Mouse (Mus musculus) stomach, embryonic 14.5 days (tissue): ENCODE results near the gene Adgrf5. TPM values are rescaled to one million over a fixed set of nuclear protein-coding genes. Genes with fewer than 3 reads are reported as not detected.

Experiments
- ATAC-seq: fragments of 200-750 bp; cut with Nextera tagmentation; 2 replicates; pipeline ENCODE4 v1.8.0; 2017; ENCODE audit warnings: low read depth, moderate TSS enrichment; ENCODE audit not compliant: insufficient number of reproducible peaks, insufficient read depth, low FRiP score
- H3K27ac ChIP-seq: fragments of 300-500 bp; sonication (generic); 2 replicates; pipeline ENCODE4 v1.5.1; 2014; ENCODE audit warnings: mild to moderate bottlenecking, low read length, moderate library complexity, mixed read lengths
- H3K27me3 ChIP-seq: fragments of 300-500 bp; sonication (generic); 2 replicates; pipeline ENCODE4 v1.6.1; 2014; ENCODE audit warnings: low read length, control low read depth, mixed read lengths; ENCODE audit not compliant: control insufficient read depth, insufficient read depth
- H3K36me3 ChIP-seq: fragments of 300-500 bp; sonication (generic); 2 replicates; pipeline ENCODE4 v1.6.1; 2014; ENCODE audit warnings: mild to moderate bottlenecking, control low read depth, low read length, moderate library complexity, mixed read lengths; ENCODE audit not compliant: control insufficient read depth, insufficient read depth
- H3K4me1 ChIP-seq: fragments of 300-500 bp; sonication (generic); 2 replicates; pipeline ENCODE4 v1.6.1; 2014; ENCODE audit warnings: low read length, control low read depth, mixed read lengths; ENCODE audit not compliant: control insufficient read depth, insufficient read depth
- H3K4me2 ChIP-seq: fragments of 300-500 bp; sonication (generic); replicated peaks from 2 replicates; pipeline ENCODE4 v1.6.1; 2014; ENCODE audit warnings: low read depth, low read length, control low read depth
- H3K4me3 ChIP-seq: fragments of 300-500 bp; sonication (generic); 2 replicates; pipeline ENCODE4 v1.5.1; 2014; ENCODE audit warnings: low read depth, low read length, control low read depth
- H3K9ac ChIP-seq: fragments of 300-500 bp; sonication (generic); replicated peaks from 2 replicates; pipeline ENCODE4 v1.6.1; 2014; ENCODE audit warnings: low read depth, mild to moderate bottlenecking, control low read depth, low read length, moderate library complexity, mixed read lengths
- H3K9me3 ChIP-seq: fragments of 300-500 bp; sonication (generic); 2 replicates; pipeline ENCODE4 v1.6.1; 2016; ENCODE audit warnings: low read depth, low read length, control low read depth; ENCODE audit not compliant: control insufficient read depth
- WGBS: fragments of 180-500 bp; shearing (Covaris S2); extraction: QIAGEN DNeasy Blood & Tissue Kit; methylation state at CpG from one replicate; pipeline ENCODE4 v1.1.7; 2014; 5-methylcytosine and 5-hydroxymethylcytosine counted together
- polyA plus RNA-seq: library from polyadenylated mRNA; unstranded; fragments of >200 nt; fragmentation: Nextera tagmentation; extraction: Ambion mirVana; gene quantifications from 2 replicates; pipeline ENCODE4 v1.2.1, GENCODE M21; 2014

Adgrf5 gene
- polyA plus RNA-seq, 1 experiment from 2014 or later, result 11.6 TPM

GRCm38 (mm10) chr17:43366486-43366885, 6.2 kb downstream of the Adgrf5 start:
- ATAC-seq, result no peak
- no peak overlapping the region for H3K9ac ChIP-seq
- no peaks in the 10 kb centered on the region for H3K4me1 ChIP-seq
- no peaks in the 10 kb centered on the region for H3K9me3 ChIP-seq
- no peaks in the 10 kb centered on the region for H3K36me3 ChIP-seq
- no peak overlapping the region for H3K4me2 ChIP-seq
- H3K27me3 ChIP-seq, result no peaks in the 10 kb centered on the region
- 67% methylated on average over 9 of the region's 9 CpGs for WGBS
- H3K4me3 ChIP-seq, result no peak overlapping the region
- no peak overlapping the region for H3K27ac ChIP-seq

- Histone ChIP-seq H3K36me3 (no peaks in the 10 kb centered on the region), H3K27me3 (no peaks in the 10 kb centered on the region), H3K4me1 (no peaks in the 10 kb centered on the region), H3K4me2 (no peak overlapping the region), H3K27ac (no peak overlapping the region), H3K9me3 (no peaks in the 10 kb centered on the region), H3K9ac (no peak overlapping the region), H3K4me3 (no peak overlapping the region)
- ATAC-seq, result no peak; the same call in 1 of the 2 replicates
- WGBS, result 57% methylated on average over 5 of the region's 5 CpGs
These were observed 7.9 kb downstream of the Adgrf5 start for GRCm38 (mm10) chr17:43368171-43368576.

GRCm38 (mm10) chr17:43372604-43373003, 12.4 kb downstream of the Adgrf5 start:
- H3K9ac ChIP-seq, result no peak overlapping the region
- H3K4me3 ChIP-seq, result no peak overlapping the region
- no peaks in the 10 kb centered on the region for H3K4me1 ChIP-seq
- 77% methylated on average over 4 of the region's 4 CpGs for WGBS
- ATAC-seq, result no peak
- H3K27me3 ChIP-seq, result no peaks in the 10 kb centered on the region
- no peak overlapping the region for H3K27ac ChIP-seq
- H3K36me3 ChIP-seq, result no peaks in the 10 kb centered on the region
- no peak overlapping the region for H3K4me2 ChIP-seq
- no peaks in the 10 kb centered on the region for H3K9me3 ChIP-seq

- Histone ChIP-seq H3K4me3 (no peak overlapping the region), H3K27ac (no peak overlapping the region), H3K4me2 (no peak overlapping the region), H3K9me3 (no peaks in the 10 kb centered on the region), H3K9ac (no peak overlapping the region), H3K36me3 (no peaks in the 10 kb centered on the region), H3K27me3 (no peaks in the 10 kb centered on the region), H3K4me1 (no peaks in the 10 kb centered on the region)
- ATAC-seq, result no peak
- WGBS, result 25% methylated on average over 4 of the region's 4 CpGs
These were observed 13.8 kb downstream of the Adgrf5 start for GRCm38 (mm10) chr17:43374020-43374419.

GRCm38 (mm10) chr17:43376527-43376926, 16.3 kb downstream of the Adgrf5 start:
- Histone ChIP-seq H3K4me1 (no peaks in the 10 kb centered on the region), H3K27me3 (no peaks in the 10 kb centered on the region), H3K27ac (no peak overlapping the region), H3K4me3 (no peak overlapping the region), H3K36me3 (no peaks in the 10 kb centered on the region), H3K9ac (no peak overlapping the region), H3K9me3 (no peaks in the 10 kb centered on the region), H3K4me2 (no peak overlapping the region)
- no peak for ATAC-seq
- 46% methylated on average over 5 of the region's 5 CpGs for WGBS

- Histone ChIP-seq H3K27ac (no peak overlapping the region), H3K4me1 (no peaks in the 10 kb centered on the region)
- WGBS, result 75% methylated on average over 5 of the region's 5 CpGs
These were observed 18.5 kb downstream of the Adgrf5 start for GRCm38 (mm10) chr17:43378703-43379102.

GRCm38 (mm10) chr17:43386331-43386730, 26.1 kb downstream of the Adgrf5 start:
- no peak overlapping the region for H3K27ac ChIP-seq
- 91% methylated on average over 5 of the region's 5 CpGs for WGBS
- no peaks in the 10 kb centered on the region for H3K4me1 ChIP-seq
- no peak for ATAC-seq
- H3K4me3 ChIP-seq, result no peak overlapping the region
- no peak overlapping the region for H3K9ac ChIP-seq
- H3K36me3 ChIP-seq, result no peaks in the 10 kb centered on the region
- H3K9me3 ChIP-seq, result no peaks in the 10 kb centered on the region
- H3K27me3 ChIP-seq, result no peaks in the 10 kb centered on the region
- no peak overlapping the region for H3K4me2 ChIP-seq

More at GRCm38 (mm10) chr17:43378703-43379102, 18.5 kb downstream of the Adgrf5 start:
- H3K36me3 ChIP-seq, result no peaks in the 10 kb centered on the region
- no peak overlapping the region for H3K4me2 ChIP-seq
- H3K9ac ChIP-seq, result no peak overlapping the region
- ATAC-seq, result no peak
- H3K4me3 ChIP-seq, result no peak overlapping the region
- H3K9me3 ChIP-seq, result no peaks in the 10 kb centered on the region
- H3K27me3 ChIP-seq, result no peaks in the 10 kb centered on the region

- ATAC-seq, result peak; percentile 23; the same call in 1 of the 2 replicates
- H3K36me3 ChIP-seq, result no peaks in the 10 kb centered on the region
- H3K9me3 ChIP-seq, result no peaks in the 10 kb centered on the region
- H3K4me1 ChIP-seq, result no peaks in the 10 kb centered on the region
- H3K4me3 ChIP-seq, result no peak overlapping the region
- H3K4me2 ChIP-seq, result no peak overlapping the region
- H3K9ac ChIP-seq, result no peak overlapping the region
- H3K27me3 ChIP-seq, result no peaks in the 10 kb centered on the region
- H3K27ac ChIP-seq, result no peak overlapping the region
- WGBS, result 44% methylated on average over 3 of the region's 3 CpGs
These were observed 26.9 kb downstream of the Adgrf5 start for GRCm38 (mm10) chr17:43387171-43387570.

- no peak overlapping the region for H3K4me2 ChIP-seq
- no peak for ATAC-seq
- H3K9me3 ChIP-seq, result no peaks in the 10 kb centered on the region
- no peak overlapping the region for H3K9ac ChIP-seq
- no peaks in the 10 kb centered on the region for H3K27me3 ChIP-seq
- 82% methylated on average over 11 of the region's 11 CpGs for WGBS
- no peak overlapping the region for H3K27ac ChIP-seq
- no peak overlapping the region for H3K4me3 ChIP-seq
- H3K4me1 ChIP-seq, result no peaks in the 10 kb centered on the region
- no peaks in the 10 kb centered on the region for H3K36me3 ChIP-seq
These were observed 29.0 kb downstream of the Adgrf5 start for GRCm38 (mm10) chr17:43389256-43389655.
